Mouse (Mus musculus): ENCODE measurements around the gene Ksr1.
"Not testable (repeated sequence)": the region's sequence is repeated elsewhere in the genome, so short reads cannot be mapped to it uniquely, and the experiment has no call there.

DNA sequence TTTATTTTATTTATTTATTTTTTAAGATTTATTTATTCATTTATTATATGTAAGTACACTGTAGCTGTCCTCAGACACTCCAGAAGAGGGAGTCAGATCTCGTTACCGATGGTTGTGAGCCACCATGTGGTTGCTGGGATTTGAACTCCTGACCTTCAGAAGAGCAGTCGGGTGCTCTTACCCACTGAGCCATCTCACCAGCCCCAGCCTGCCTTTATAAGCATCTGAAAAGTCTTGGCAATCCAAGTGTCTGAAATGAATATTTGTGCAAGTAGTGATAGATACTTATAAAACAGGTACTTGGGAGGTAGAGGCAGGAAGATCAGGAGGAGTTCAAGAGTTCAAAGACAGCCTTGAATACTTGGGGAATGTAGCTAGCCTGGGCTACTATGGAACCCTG lies 138.9 kb downstream of the Ksr1 start:
- TF ChIP-seq CTCF, EP300 (IDR thresholded peaks at IDR 0.05; ENCODE audit: low read depth): not testable (repeated sequence)

All from liver, postnatal 0 days (tissue).